Mouse (Mus musculus) spleen, postnatal 36 days (tissue): ENCODE measurements at regions not wholly inside any gene's neighbourhood (a gene's known extent, or its start where the extent isn't known, plus 50 kb on each side); places are given as distances from the start of the nearest gene placed in this dataset.

ENCODE experiments used
- DNase-seq, 2 experiments: peaks; one replicate each; pipeline ENCODE4 v3.0.0; 2022; ENCODE audit warnings: low spot score in 2 of 2, mixed read lengths in 1 of 2

- no peak for DNase-seq
Observed at GRCm38 (mm10) chr1:118741286-118741685, 113.5 kb downstream of the Tfcp2l1 start.

GRCm38 (mm10) chr1:118748196-118748595 lies 120.5 kb downstream of the Tfcp2l1 start:
- no peak for DNase-seq

- no peak for DNase-seq
Observed at GRCm38 (mm10) chr1:118752869-118753268, 125.1 kb downstream of the Tfcp2l1 start.

GRCm38 (mm10) chr1:118756171-118756865 lies 128.6 kb downstream of the Tfcp2l1 start:
- DNase-seq = no peak

DNA sequence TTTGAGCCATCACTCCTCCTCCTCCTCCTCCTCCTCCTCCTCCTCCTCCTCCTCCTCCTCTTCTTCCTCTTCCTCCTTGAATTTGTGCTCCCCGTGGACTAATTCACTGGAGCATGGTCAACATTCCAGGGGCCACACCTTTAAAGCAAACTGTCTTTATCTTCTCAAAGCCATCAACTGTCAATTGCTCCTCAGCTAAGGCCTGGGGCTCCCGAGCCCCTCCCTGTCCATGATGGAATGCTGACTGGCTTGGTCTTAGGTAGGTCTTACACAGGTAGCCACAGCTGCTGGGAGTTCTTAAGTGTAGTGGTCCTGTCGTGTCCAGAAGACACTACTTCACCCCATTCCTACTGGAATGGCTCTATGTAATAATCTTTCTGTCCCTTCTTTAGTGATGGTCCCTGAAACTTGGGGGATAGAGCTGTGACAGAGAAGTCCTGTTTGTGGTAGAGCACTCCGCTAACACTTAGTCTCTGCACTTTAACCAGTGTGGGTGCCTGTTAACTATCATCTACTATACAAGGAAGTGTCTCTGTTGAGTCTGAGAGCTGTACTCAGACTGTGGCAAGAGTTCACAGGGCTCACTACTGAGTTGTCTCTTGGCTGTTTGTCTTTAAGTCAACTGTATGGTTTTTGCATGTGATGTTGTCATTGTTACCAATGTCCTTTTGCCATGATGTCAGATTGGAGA lies 129.7 kb downstream of the Tfcp2l1 start:
- DNase-seq = no peak

DNA sequence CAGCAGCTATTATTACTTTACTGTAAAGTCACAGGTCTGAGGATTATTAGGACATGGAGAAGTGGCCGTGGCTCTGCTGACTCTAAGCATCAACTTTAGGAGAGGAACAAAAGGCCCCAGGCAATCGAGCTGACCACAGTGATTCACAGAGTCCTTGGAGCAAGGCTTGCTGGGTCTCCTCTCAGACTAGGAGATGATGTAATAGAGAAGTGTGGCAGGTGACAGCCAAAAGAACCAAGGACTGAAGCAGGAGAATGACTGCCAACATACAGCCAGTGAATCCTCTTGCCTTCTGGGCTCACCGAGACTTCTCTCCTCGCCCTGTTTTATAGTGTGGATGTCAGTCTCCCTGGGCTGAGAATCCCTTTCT lies 130.3 kb downstream of the Tfcp2l1 start:
- no peak for DNase-seq

DNA sequence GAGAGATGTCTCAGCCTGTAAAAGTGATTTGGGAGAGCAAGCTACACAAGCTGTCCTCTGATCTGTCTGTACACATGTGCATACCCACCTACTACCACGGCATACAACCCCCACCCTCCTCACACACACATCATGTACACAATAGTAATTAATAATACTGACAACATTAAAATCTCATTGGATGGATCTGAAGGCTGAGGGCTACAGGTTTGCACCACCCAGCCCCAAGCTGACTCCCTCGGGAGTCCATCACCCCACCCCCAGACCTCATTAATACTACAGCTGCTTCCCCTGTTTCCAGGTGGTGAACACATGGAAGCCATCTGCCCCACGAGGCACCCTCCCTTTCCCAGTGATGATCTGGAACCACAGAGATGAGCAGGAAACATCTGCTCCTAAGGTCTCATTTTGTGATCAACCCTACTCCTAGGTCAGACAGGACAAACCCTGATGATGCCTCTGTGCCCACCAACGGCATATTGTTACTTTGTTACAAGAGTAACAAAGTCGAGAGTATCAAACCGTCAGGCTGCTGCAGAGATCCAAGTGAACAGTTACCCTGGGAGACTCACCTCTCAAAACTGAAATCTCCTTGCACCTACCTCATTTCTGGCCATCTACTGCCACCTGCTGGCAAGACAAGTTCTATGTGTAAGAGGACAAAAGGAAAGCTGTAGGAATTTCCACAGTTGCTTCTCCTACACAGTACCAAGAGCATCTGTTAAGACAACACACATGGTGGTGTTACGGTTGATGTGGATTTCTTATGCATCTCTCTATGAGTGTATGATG lies 131.6 kb downstream of the Tfcp2l1 start:
- peak; percentile 9 to 10 for DNase-seq

- DNase-seq = no peak
Observed at GRCm38 (mm10) chr1:118765525-118765924, 137.8 kb downstream of the Tfcp2l1 start.

GRCm38 (mm10) chr1:118768831-118769230 lies 141.1 kb downstream of the Tfcp2l1 start:
- DNase-seq = no peak

DNA sequence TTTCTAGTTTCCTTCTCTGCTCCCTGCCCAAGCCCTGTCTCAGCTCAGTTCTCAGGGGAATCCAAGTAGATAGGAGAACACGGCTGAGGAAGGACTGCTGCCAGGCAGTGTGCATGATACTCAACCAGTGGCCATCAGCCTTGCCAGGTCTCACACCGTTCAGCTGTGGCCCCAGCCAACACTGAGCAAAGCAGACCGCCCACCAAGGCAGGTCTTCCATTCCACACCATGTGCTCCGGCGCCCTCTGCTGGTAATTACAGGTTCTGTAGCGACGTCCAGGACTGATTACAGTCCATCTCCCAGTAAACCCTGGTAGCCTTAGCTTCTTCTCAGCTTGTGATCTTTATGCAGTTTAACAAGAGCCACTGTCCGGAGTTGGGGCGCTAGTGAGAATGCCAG lies 144.5 kb downstream of the Tfcp2l1 start:
- DNase-seq = peak; percentile 5 to 6

- DNase-seq = no peak
Observed at GRCm38 (mm10) chr1:118776594-118777441, 149.1 kb downstream of the Tfcp2l1 start.
